Mouse (Mus musculus) cortical plate, adult 2 months (tissue): ENCODE measurements around the gene Dock8. TPM values are rescaled to one million over a fixed set of nuclear protein-coding genes. Genes with fewer than 3 reads are reported as not detected.

Experiments used
- H3K27ac ChIP-seq: fragments of 200-500 bp; 2 replicates; pipeline ENCODE4 v1.5.1; 2012; ENCODE audit warnings: low read length, control low read depth, inconsistent platforms; ENCODE audit not compliant: insufficient read depth
- H3K4me1 ChIP-seq: fragments of 200-500 bp; 2 replicates; pipeline ENCODE4 v1.6.1; 2011; ENCODE audit warnings: low read length; ENCODE audit not compliant: control insufficient read depth, insufficient read depth
- H3K4me3 ChIP-seq: fragments of 200-500 bp; 2 replicates; pipeline ENCODE4 v1.5.1; 2011; ENCODE audit warnings: mild to moderate bottlenecking, low read length, control low read depth; ENCODE audit not compliant: insufficient read depth
- CTCF ChIP-seq: fragments of 200-500 bp; IDR thresholded peaks from 2 replicates; pipeline ENCODE4 v1.5.1; 2011; ENCODE audit warnings: mild to moderate bottlenecking, control low read depth, low read length; ENCODE audit not compliant: insufficient read depth; ENCODE audit errors: extremely low read depth
- POLR2A ChIP-seq: fragments of 200-500 bp; IDR thresholded peaks from 2 replicates; pipeline ENCODE4 v1.6.1; 2011; ENCODE audit warnings: mild to moderate bottlenecking, low read length, control low read depth; ENCODE audit not compliant: insufficient read depth; ENCODE audit errors: extremely low read depth
- polyA plus RNA-seq: library from polyadenylated mRNA; depleted of rRNA; stranded (reverse); fragments of >200 nt; gene quantifications from 2 replicates; pipeline ENCODE4 v1.2.3, GENCODE M21; 2012

Dock8 gene
- polyA plus RNA-seq, 1 experiment, result 1.7 TPM

DNA sequence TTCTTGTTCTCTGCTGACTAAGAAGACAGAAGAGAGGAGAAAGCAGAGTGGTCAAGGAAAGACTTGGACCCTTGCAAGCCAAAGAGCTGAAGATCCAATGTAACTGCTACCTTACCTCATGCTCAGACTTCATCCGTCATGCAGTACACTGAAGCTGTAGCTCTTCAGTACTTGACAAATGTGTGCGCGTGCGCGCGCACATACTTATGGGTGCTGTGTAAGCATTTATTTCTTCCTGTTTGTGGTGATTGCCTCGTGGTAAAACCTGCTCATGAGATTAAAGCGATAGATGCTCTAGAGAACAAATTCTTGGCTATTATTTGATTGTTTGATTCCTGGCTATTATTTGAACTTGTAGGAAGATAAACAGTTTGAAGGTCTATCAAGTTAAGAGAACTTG, 58.5 kb downstream of the Dock8 start:
- H3K4me3 ChIP-seq, result no peak overlapping the region
- TF ChIP-seq POLR2A, result no peak
- no peak for TF ChIP-seq CTCF
- H3K27ac ChIP-seq, result no peak overlapping the region
- H3K4me1 ChIP-seq, result no peaks in the 10 kb centered on the region

DNA sequence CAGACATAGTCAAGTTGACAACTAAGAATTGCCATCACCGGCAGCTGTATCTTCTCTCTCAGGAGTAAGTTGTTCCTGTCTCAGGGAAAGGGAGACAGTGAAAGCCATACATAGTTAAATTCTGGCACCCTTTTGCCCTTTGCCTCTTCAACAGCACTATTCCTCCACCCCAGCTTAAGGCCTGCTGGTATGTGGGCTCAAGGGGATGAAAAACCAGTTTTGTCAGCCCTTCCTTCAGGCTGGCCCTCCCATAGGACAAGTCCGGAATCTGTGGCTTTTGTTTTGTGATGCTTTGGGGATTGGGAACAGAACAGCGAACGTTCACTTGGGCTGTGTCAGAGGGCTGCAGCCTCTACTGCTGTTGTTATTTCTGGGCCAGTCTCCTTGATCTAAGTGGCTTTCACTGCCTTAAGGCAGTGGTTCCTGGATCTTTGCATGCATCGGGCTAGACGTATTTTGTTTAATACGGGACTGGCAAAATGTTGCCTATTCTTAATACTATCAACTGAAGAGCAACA, 60.6 kb downstream of the Dock8 start:
- no peaks in the 10 kb centered on the region for H3K4me1 ChIP-seq
- no peak overlapping the region for H3K27ac ChIP-seq
- no peak overlapping the region for H3K4me3 ChIP-seq
- TF ChIP-seq CTCF, result no peak
- no peak for TF ChIP-seq POLR2A

DNA sequence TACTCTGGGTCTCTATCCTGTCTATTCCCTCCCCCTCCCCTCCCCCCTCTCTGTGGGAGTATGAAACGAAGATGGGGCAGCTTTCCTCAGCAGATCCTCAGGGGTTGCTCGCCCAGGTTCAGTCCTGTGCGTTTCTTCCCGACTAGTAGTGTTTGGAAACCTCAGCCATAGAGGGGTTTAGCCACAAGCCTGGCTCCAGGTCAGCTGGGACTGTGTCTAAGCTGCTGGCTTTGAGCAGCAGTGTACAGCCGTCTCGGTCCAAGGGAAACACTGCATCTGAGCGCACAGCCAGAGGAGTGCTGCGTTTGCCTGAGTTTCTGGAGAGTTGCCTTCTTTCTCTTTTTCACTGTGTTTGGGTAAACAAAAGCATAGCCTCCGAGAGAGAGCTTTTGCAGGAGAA, 61.0 kb downstream of the Dock8 start:
- H3K4me1 ChIP-seq, result no peaks in the 10 kb centered on the region
- no peak overlapping the region for H3K4me3 ChIP-seq
- TF ChIP-seq POLR2A (no peak), CTCF (no peak)
- H3K27ac ChIP-seq, result no peak overlapping the region

DNA sequence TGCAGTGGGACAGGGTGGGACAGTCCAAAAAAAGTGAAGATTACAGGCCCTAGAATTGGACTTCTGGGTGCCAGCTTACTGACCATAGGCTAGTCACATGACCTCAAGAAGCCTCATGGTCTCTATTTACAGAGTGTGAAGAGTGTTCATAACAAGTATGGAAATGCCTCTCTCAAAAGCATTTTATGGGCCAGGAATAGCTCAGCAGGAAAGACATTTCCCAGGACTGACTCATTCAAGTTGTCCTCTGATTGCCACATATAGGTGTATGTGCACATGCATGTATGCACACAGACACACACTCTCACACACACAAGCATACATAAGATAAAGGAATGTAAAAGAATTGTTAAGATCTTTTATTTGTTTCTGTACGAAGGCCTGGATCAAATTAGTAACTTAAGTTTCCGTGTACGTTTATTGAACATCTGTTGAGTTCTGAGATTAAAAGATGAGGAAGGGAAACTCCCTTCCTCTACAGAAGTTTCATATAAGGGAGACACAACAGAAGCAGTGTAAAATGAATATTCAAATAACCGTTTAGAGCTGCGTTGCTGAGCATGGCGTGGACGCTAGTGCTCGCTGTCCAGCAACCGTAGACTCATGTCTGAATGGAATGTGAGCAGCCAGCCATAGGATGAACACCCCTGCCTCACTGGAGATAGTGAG, 63.0 kb downstream of the Dock8 start:
- TF ChIP-seq POLR2A (no peak), CTCF (no peak)
- Histone ChIP-seq H3K27ac (no peak overlapping the region), H3K4me1 (no peaks in the 10 kb centered on the region), H3K4me3 (no peak overlapping the region)

DNA sequence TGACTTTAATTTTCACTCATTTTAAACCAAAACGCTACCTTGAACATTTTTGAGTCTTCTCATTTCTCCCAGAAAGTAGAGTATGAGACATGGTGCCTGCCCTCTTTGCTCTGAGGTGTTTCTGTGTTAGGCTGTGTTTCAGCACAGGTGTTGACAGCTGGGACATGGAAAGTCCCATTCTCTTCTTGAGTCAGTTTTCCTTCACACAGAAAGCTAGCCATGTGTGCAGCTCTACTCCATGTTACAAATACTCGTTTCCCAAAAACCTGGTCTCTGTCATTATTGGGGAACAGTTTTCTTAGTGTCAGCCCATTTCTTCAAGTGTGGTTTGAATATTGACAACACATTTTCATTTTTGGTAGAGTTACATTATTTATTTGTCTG, 63.5 kb downstream of the Dock8 start:
- Histone ChIP-seq H3K4me3 (no peak overlapping the region), H3K4me1 (no peaks in the 10 kb centered on the region), H3K27ac (no peak overlapping the region)
- no peak for TF ChIP-seq CTCF
- no peak for TF ChIP-seq POLR2A

DNA sequence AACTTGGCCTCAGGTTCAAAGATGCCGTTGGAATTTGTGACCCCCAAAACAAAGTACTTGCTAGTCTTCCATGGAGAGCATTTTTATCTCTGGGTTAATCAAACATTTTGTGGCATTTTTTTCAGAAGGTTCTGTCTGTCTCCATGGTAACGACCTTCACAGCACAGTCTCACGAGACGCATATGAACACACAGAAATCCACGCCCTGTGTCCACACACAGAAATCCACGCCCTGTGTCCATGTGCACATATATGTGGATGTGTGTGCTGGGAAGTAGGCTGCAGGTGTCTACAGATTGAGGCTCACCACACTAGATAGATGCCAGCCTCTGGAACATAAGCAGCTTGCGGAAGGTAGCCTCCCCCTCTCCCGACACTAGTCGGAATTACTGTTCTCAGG, 66.9 kb downstream of the Dock8 start:
- TF ChIP-seq POLR2A (no peak), CTCF (no peak)

DNA sequence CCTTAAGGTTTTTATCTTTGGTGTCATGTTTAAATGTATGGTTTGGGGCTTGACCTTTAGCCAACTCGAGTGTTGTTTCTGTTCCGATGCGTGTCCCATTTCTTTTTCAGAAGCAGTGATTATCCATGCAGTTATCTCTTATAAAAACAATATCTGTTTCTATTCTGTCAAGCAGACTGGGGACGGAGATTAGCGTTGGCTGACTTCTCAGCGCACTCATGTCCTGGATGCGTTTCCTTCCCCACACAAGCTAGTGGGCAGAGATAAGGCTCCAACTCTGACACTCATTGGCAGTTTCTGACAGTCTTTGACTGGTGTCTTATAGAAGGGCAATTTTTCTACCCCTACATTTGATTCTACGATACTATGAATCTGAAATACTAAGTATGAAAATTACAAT, 69.2 kb downstream of the Dock8 start:
- H3K4me3 ChIP-seq, result no peak overlapping the region
- no peak overlapping the region for H3K27ac ChIP-seq
- H3K4me1 ChIP-seq, result no peaks in the 10 kb centered on the region
- no peak for TF ChIP-seq CTCF
- no peak for TF ChIP-seq POLR2A

More for the DNA sequence above, 66.9 kb downstream of the Dock8 start:
- Histone ChIP-seq H3K27ac (no peak overlapping the region), H3K4me3 (no peak overlapping the region), H3K4me1 (no peaks in the 10 kb centered on the region)

DNA sequence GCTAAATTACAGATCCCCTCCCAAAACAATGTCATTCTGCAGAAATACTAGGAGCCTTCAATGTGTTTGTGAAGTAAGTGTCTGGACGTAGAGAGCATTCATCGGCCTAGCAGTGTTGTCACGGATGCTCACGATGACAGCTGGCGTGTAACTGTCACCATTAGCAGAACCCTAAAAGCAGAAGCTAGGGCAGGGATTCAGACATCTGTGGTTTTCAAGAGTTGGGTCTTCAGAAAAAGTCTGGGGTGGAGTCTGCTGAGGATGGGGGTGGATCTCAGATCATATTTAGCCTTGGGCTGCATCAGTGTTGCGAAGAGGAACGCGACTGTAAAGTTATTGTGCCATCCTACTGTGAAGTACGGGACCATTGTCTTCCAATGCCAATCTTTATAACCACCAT, 73.2 kb downstream of the Dock8 start:
- no peaks in the 10 kb centered on the region for H3K4me1 ChIP-seq
- TF ChIP-seq CTCF, result no peak
- no peak for TF ChIP-seq POLR2A
- no peak overlapping the region for H3K27ac ChIP-seq
- no peak overlapping the region for H3K4me3 ChIP-seq

DNA sequence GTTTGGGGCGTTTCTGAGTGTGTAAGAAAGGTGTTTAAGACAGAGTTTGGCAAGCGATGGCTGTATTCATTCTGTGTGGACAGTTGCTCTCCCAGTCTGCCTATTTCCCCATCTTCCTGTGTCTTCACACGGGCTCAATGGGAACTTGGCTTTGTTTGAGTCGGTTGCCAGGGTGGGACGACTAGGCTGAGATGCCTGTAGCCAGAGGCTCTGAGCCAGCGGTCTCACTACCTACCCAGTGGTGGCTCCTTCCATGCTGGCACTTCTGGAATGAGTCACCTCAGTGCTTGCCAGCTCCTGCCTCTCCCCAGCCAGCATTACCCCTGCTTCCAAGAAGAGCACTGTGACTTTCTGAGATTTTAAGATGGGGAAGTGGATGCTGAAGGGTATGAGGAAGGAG, 75.4 kb downstream of the Dock8 start:
- TF ChIP-seq POLR2A, result no peak
- no peak for TF ChIP-seq CTCF

DNA sequence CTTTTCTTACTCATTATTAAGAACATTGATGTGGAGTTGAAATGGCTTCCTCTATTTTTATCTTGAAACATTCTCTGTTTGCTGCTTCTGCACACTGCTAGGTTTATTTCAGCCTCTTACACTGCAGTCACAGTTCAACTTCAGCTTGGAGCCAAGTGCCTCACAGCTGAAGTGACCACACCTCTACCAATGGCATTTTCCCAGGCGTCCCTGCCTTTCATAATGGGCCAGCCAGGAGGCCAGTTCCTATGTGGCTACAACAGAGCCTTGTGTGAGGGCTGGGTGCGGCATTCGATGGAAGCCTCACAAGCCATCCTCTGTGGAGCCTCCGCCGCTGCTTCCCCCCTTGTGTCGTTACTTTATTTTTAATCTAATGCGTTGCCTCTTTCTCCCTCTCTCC, 78.3 kb downstream of the Dock8 start:
- no peak for TF ChIP-seq POLR2A
- TF ChIP-seq CTCF, result no peak
- no peak overlapping the region for H3K4me3 ChIP-seq
- H3K4me1 ChIP-seq, result no peaks in the 10 kb centered on the region
- H3K27ac ChIP-seq, result no peak overlapping the region

More for the DNA sequence above, 75.4 kb downstream of the Dock8 start:
- Histone ChIP-seq H3K4me1 (no peaks in the 10 kb centered on the region), H3K27ac (no peak overlapping the region), H3K4me3 (no peak overlapping the region)

DNA sequence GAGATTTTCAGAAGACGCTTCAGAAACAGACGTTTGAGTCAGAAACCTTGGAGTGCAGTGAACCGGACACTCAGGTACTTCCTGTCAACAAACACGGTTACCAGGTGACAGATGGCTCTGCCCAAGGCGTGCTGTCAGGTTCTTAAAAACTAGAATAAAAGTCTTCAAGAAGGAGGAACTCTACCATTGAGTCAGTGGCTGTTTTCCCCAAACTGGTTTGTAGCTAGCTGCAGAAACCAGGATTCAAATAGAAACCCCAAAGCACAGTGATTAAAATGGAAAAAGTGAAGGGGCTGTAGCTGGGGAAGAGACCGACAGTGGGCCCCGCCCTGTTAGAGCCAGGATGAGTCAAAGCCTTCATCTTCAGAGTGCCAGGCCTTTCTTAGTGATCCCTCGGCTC, 78.8 kb downstream of the Dock8 start:
- H3K27ac ChIP-seq, result no peak overlapping the region
- H3K4me3 ChIP-seq, result no peak overlapping the region
- no peak for TF ChIP-seq CTCF
- TF ChIP-seq POLR2A, result no peak
- H3K4me1 ChIP-seq, result no peaks in the 10 kb centered on the region
